Mouse (Mus musculus) forebrain, embryonic 14.5 days (tissue): Measurements from ENCODE around the gene Dolk. TPM values are rescaled to one million over a fixed set of nuclear protein-coding genes. Genes with fewer than 3 reads are reported as not detected.

Source experiments
- ATAC-seq: fragments of 200-750 bp; cut with Nextera tagmentation; 2 replicates; pipeline ENCODE4 v1.8.0; 2017; ENCODE audit warnings: mild to moderate bottlenecking, moderate library complexity
- DNase-seq: peaks from one replicate; pipeline ENCODE4 v3.0.0-alpha.2; 2015; ENCODE audit warnings: low spot score
- H3K27ac ChIP-seq: fragments of 300-500 bp; sonication (generic); 2 replicates; pipeline ENCODE4 v1.5.1; 2014; ENCODE audit warnings: low read depth, mild to moderate bottlenecking, control low read depth, low read length, moderate library complexity
- H3K27me3 ChIP-seq: fragments of 300-500 bp; sonication (generic); replicated peaks from 2 replicates; pipeline ENCODE4 v1.6.1; 2014; ENCODE audit warnings: low read length, control low read depth, mixed read lengths; ENCODE audit not compliant: control insufficient read depth, insufficient read depth
- H3K36me3 ChIP-seq: fragments of 300-500 bp; sonication (generic); 2 replicates; pipeline ENCODE4 v1.6.1; 2014; ENCODE audit warnings: low read length, control low read depth; ENCODE audit not compliant: control insufficient read depth, insufficient read depth
- H3K4me1 ChIP-seq: fragments of 300-500 bp; sonication (generic); 2 replicates; pipeline ENCODE4 v1.6.1; 2014; ENCODE audit warnings: antibody characterized with exemption, low read length, control low read depth; ENCODE audit not compliant: control insufficient read depth, insufficient read depth
- H3K4me2 ChIP-seq: fragments of 300-500 bp; sonication (generic); 2 replicates; pipeline ENCODE4 v1.6.1; 2014; ENCODE audit warnings: mild to moderate bottlenecking, control low read depth, low read length
- H3K4me3 ChIP-seq: fragments of 300-500 bp; sonication (generic); 2 replicates; pipeline ENCODE4 v1.5.1; 2014; ENCODE audit warnings: low read depth, low read length, control low read depth
- H3K9ac ChIP-seq: fragments of 300-500 bp; sonication (generic); 2 replicates; pipeline ENCODE4 v1.6.1; 2014; ENCODE audit warnings: mild to moderate bottlenecking, low read length, control low read depth, moderate library complexity
- H3K9me3 ChIP-seq: fragments of 300-500 bp; sonication (generic); replicated peaks from 2 replicates; pipeline ENCODE4 v1.6.1; 2016; ENCODE audit warnings: low read length, control low read depth, mixed read lengths; ENCODE audit not compliant: control insufficient read depth
- WGBS: fragments of 180-500 bp; shearing (Covaris S2); extraction: QIAGEN DNeasy Blood & Tissue Kit; methylation state at CpG from one replicate; pipeline ENCODE4 v1.1.7; 2014; 5-methylcytosine and 5-hydroxymethylcytosine counted together
- polyA plus RNA-seq: library from polyadenylated mRNA; unstranded; fragments of >200 nt; fragmentation: Nextera tagmentation; extraction: Ambion mirVana; gene quantifications from 2 replicates; pipeline ENCODE4 v1.2.1, GENCODE M21; 2014

The Dolk gene
- polyA plus RNA-seq, 1 experiment from 2014 or later: 30.2 TPM

DNA sequence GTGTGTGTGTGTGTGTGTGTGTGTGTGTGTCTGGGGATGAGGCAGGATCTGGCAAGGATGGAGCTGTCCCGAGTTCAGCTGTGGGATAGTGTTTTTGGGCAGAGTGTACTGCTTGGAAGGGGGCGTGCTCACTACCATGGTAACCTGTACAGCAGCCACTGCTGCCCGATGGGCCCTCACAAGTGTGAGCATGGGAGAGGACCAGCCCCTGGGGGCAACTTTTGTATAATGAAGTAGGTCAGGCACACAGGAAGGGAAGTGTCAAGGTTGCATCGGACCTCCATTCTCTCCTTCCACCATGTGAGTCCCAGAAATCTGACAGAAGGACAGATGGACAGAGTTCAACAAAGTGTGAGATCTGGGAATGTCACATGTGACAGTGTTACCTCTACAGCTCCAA lies 38.5 kb downstream of the Dolk start:
- H3K9ac ChIP-seq: no peak overlapping the region
- DNase-seq: no peak
- no peaks in the 10 kb centered on the region for H3K4me1 ChIP-seq
- no peaks in the 10 kb centered on the region for H3K9me3 ChIP-seq
- H3K4me2 ChIP-seq: no peak overlapping the region
- no peak overlapping the region for H3K27ac ChIP-seq
- no peak overlapping the region for H3K4me3 ChIP-seq
- no peak for ATAC-seq
- 71% methylated on average over 4 of the region's 4 CpGs for WGBS
- no peaks in the 10 kb centered on the region for H3K27me3 ChIP-seq
- H3K36me3 ChIP-seq: peaks cover 70% of the 10 kb centered on the region

- Histone ChIP-seq H3K27ac (no peak overlapping the region), H3K27me3 (no peaks in the 10 kb centered on the region), H3K4me2 (no peak overlapping the region), H3K9ac (no peak overlapping the region), H3K4me3 (no peak overlapping the region), H3K4me1 (no peaks in the 10 kb centered on the region), H3K36me3 (peaks cover 70% of the 10 kb centered on the region), H3K9me3 (no peaks in the 10 kb centered on the region)
- ATAC-seq: no peak
- WGBS: 96% methylated on average over 5 of the region's 5 CpGs
- DNase-seq: no peak
These were observed 39.1 kb downstream of the Dolk start for GRCm38 (mm10) chr2:30247036-30247435.

DNA sequence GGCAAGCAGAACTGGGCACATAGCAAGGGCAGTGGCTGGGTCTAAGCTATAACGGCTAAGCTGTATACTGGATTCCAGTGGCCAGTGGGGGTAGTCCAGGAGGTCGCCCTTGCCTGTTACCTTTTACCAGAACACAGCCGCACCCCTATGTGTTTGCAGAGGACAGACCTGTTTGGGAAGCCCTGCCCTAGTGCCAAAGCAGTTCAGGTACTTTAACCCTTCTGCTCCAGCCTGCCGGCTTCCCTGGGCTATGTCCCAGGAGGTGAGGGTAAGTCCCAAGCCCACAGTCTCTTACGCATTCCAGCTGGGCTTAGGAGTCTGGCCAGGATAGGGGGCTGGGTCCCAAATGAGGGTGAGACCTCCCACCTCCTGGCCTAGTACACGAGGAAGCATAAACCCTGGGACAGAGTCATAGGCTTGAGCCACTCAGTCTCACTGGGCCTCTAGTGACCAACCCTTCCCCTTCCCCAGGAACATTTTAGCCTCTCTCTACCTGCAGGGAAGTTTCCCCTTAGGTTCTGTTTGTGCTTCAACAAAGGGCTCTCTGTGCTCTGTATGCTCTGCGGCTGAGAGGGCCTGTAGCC lies 41.4 kb downstream of the Dolk start:
- Histone ChIP-seq H3K9ac (no peak overlapping the region), H3K4me1 (0 out of 2 replicates have a peak, but pooled peaks cover under 1% of the 10 kb centered on the region), H3K4me3 (no peak overlapping the region), H3K4me2 (no peak overlapping the region), H3K36me3 (peaks cover 76% of the 10 kb centered on the region), H3K27ac (no peak overlapping the region), H3K9me3 (no peaks in the 10 kb centered on the region), H3K27me3 (no peaks in the 10 kb centered on the region)
- ATAC-seq (no peak), DNase-seq (no peak)
- WGBS: 77% methylated on average over 7 of the region's 7 CpGs

GRCm38 (mm10) chr2:30243391-30243790 lies 42.7 kb downstream of the Dolk start:
- H3K36me3 ChIP-seq: peaks cover 63% of the 10 kb centered on the region
- no peak for ATAC-seq
- peaks cover 12% of the 10 kb centered on the region for H3K4me1 ChIP-seq

GRCm38 (mm10) chr2:30242509-30242908 lies 43.6 kb downstream of the Dolk start:
- no peak overlapping the region for H3K27ac ChIP-seq
- no peak overlapping the region for H3K9ac ChIP-seq
- no peak for ATAC-seq
- H3K4me1 ChIP-seq: peaks cover 12% of the 10 kb centered on the region
- no peaks in the 10 kb centered on the region for H3K27me3 ChIP-seq
- DNase-seq: peak; percentile 20
- no peaks in the 10 kb centered on the region for H3K9me3 ChIP-seq
- H3K4me2 ChIP-seq: no peak overlapping the region
- peaks cover 56% of the 10 kb centered on the region for H3K36me3 ChIP-seq
- no peak overlapping the region for H3K4me3 ChIP-seq
- WGBS: 64% methylated on average over 4 of the region's 4 CpGs

More at GRCm38 (mm10) chr2:30243391-30243790, 42.7 kb downstream of the Dolk start:
- Histone ChIP-seq H3K9me3 (no peaks in the 10 kb centered on the region), H3K27me3 (no peaks in the 10 kb centered on the region), H3K27ac (no peak overlapping the region), H3K4me3 (no peak overlapping the region), H3K4me2 (no peak overlapping the region), H3K9ac (no peak overlapping the region)
- no peak for DNase-seq
- 98% methylated on average over 4 of the region's 4 CpGs for WGBS

- Histone ChIP-seq H3K4me2 (no peak within 1 kb of the TSS), H3K9ac (no peak within 1 kb of the TSS; the same call in 1 of the 2 replicates), H3K4me1 (peaks cover 17% of the 10 kb centered on the region), H3K36me3 (peaks cover 49% of the 10 kb centered on the region), H3K4me3 (no peak within 1 kb of the TSS), H3K9me3 (no peaks in the 10 kb centered on the region), H3K27ac (no peak within 1 kb of the TSS), H3K27me3 (no peaks in the 10 kb centered on the region)
- ATAC-seq (no peak), DNase-seq (no peak)
- 89% methylated on average over 2 of the region's 2 CpGs for WGBS
These were observed 45.9 kb downstream of the Dolk start, which contains the start of gene Gm28035 for GRCm38 (mm10) chr2:30240267-30240666. Gene Gm28035 (plus strand): TSS chr2:30240567.

GRCm38 (mm10) chr2:30239777-30240176 lies 46.4 kb downstream of the Dolk start:
- Histone ChIP-seq H3K27ac (no peak overlapping the region), H3K4me3 (no peak overlapping the region), H3K36me3 (peaks cover 46% of the 10 kb centered on the region), H3K27me3 (no peaks in the 10 kb centered on the region), H3K9ac (no peak overlapping the region; the same call in 1 of the 2 replicates), H3K4me2 (no peak overlapping the region), H3K9me3 (no peaks in the 10 kb centered on the region), H3K4me1 (peaks cover 17% of the 10 kb centered on the region)
- ATAC-seq (no peak), DNase-seq (no peak)
- 84% methylated on average over 4 of the region's 4 CpGs for WGBS

DNA sequence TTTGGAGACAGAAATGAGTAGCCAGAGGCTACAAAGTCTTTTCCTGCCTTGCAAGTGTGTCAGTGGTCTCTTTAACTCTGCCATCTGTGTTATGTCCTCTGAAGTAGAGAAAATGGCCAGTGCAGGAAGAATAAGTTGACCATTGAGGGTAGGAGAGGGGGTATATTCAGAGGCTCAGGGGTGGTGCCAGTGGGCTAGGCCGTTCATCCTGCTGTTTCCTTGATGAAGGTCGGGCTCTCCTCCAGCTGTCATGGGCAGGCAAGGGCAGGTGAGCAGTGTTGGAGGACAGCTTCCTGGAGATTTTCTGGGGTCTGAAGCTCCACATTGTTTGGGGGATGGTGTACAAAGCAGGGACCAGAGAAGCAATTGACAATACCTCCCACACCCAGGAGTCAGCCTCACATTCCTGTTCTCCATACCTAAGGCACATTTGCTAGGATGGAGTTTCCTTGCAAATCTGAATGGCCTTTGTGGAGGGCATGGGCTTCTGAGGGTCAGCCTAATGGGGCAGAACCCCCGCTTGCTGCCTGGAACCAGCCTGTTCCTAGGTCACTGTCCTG lies 47.1 kb downstream of the Dolk start:
- Histone ChIP-seq H3K36me3 (peaks cover 38% of the 10 kb centered on the region), H3K9me3 (no peaks in the 10 kb centered on the region), H3K27me3 (no peaks in the 10 kb centered on the region), H3K4me3 (peak overlapping the region; percentile 89), H3K9ac (peak overlapping the region; percentile 90), H3K4me2 (peak overlapping the region; percentile 76), H3K27ac (no peak overlapping the region), H3K4me1 (peaks cover 17% of the 10 kb centered on the region)
- DNase-seq (no peak), ATAC-seq (no peak)
- WGBS: 85% methylated on average over 3 of the region's 3 CpGs

DNA sequence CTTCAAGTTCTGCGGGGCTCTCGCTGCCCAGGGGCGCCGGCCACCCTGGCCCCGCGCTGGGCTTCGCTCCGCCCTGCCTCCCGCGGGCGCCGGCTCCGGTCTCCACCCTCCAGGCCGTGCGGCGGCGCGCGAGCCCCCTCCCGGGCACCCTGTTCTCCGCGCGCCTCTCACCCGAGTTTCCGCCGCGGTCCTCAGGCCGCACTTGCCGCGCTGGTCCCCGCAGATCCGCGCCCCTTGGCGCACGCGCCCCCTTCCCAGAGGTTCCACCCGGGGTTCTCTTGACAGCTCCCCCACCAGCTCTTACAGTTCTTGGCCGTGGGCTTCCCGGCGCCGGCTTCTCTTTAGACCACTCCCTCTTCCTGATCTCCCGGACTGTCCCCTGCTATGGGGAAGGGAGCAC lies 48.3 kb downstream of the Dolk start:
- Histone ChIP-seq H3K4me3 (peak overlapping the region; percentile 89), H3K9me3 (no peaks in the 10 kb centered on the region), H3K4me1 (peaks cover 17% of the 10 kb centered on the region), H3K27me3 (no peaks in the 10 kb centered on the region), H3K9ac (peak overlapping the region; percentile 90), H3K4me2 (peak overlapping the region; percentile 76), H3K36me3 (peaks cover 27% of the 10 kb centered on the region), H3K27ac (peak overlapping the region; percentile 90)
- peak; percentile 67 for DNase-seq
- ATAC-seq: peak; percentile 91
- under 1% methylated on average over 35 of the region's 42 CpGs for WGBS
